Mouse (Mus musculus) kidney, adult 2 months (tissue): ENCODE measurements around the gene Usp54.

ENCODE experiments used
- CTCF ChIP-seq: fragments of 200-500 bp; conservative IDR thresholded peaks from 2 replicates; pipeline ENCODE4 v1.5.1; 2011; ENCODE audit warnings: low read depth, mild to moderate bottlenecking, control low read depth, low read length, moderate library complexity, mixed read lengths; ENCODE audit not compliant: insufficient read depth, insufficient read length
- POLR2A ChIP-seq: fragments of 200-500 bp; IDR thresholded peaks from one replicate; pipeline ENCODE4 v1.6.1; 2011; ENCODE audit warnings: low read depth, low read length, control low read depth

GRCm38 (mm10) chr14:20660827-20661660 is 20.2 kb upstream of the Usp54 start:
- TF ChIP-seq CTCF (peak; percentile 89), POLR2A (no peak)
